In the genomic region with DNA sequence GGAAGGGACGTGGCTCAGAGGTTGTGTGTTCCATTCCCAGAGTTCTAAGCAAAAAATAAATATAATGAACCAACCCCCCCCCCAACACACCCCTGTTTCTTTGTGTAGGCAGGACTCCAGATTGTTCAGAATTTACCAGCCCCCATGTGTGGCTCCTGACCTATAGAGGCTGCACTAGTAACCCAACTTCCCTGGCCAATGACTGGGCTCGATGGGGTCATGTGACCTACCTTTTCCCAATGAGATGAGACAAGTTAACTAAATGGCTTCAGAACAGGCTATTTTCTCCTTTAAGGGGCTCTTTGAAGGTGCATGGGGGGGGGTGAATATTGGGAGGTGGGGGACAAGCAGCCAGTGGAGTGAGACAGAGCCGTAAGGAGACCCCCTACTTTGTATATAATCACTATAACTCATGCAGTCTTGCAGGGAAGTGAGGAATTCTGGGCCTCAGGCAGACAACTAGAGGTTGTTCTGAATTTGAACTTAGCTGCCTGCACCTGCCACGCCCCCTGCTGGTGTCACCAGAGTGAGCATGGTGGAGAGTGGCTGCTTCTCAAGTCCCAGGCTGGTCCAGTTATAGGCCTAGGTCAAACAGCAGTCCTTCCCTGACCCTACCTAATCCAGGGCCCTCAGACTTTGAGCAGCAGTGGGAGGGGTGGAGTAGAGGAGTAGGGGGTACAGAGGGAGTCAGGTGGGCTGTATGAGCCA, we compare ENCODE assay signal across 14 mouse cellular contexts. TPM values are rescaled to one million over a fixed set of nuclear protein-coding genes. Genes with fewer than 3 reads are reported as not detected.
A peak's percentile ranks its signal among the peaks of the same experiment; 100 is the strongest.
DNase-seq lines count a peak whose midpoint lies in the region; ATAC-seq and TF ChIP-seq lines count a peak whose summit lies in the region.
"Had no signal": no experiment of that assay in that cellular context is flagged by ENCODE, and none has a peak within 500 bp of the region (broad histone marks: within the 10 kb centered on the region; RNA-seq: fewer than 3 reads in every experiment).

No protein-coding gene starts in this region.

- H3K4me2 ChIP-seq in forebrain, embryonic 11.5 days (ENCODE audit: low read depth, low read length, severe bottlenecking): no peak overlapping the region
- H3K4me2 ChIP-seq in forebrain, embryonic 16.5 days (ENCODE audit: low read length): no peak overlapping the region
- H3K4me2 ChIP-seq in liver, embryonic 15.5 days: 0 out of 2 replicates have a peak overlapping the region, but pooled peaks have one; percentile 14
- H3K4me2 ChIP-seq in liver, embryonic 11.5 days: no peak overlapping the region
- no peak overlapping the region for H3K4me2 ChIP-seq in liver, embryonic 16.5 days (ENCODE audit: low read depth, low read length)

- peak; percentile 16 to 56 (median 40); a peak in 5 of 6 replicates for TF ChIP-seq CTCF in MEL (IDR thresholded peaks at IDR 0.05 in 2 of 3, conservative IDR thresholded peaks at IDR 0.05 in 1 of 3; ENCODE audit: control insufficient read depth in 1 of 3, insufficient read depth in 1 of 3, low read depth in 2 of 3, low read length in 3 of 3, poor library complexity in 1 of 3, severe bottlenecking in 1 of 3)

- H3K27me3 ChIP-seq in forebrain, embryonic 11.5 days (ENCODE audit: control insufficient read depth, insufficient read depth, low read length): no peaks in the 10 kb centered on the region
- no peaks in the 10 kb centered on the region for H3K27me3 ChIP-seq in forebrain, embryonic 16.5 days (replicated peaks; ENCODE audit: control insufficient read depth, insufficient read depth, low read length)
- H3K27me3 ChIP-seq in liver, embryonic 15.5 days: peaks cover 10% of the 10 kb centered on the region; the same call in 1 of the 2 replicates
- H3K27me3 ChIP-seq in liver, embryonic 11.5 days (replicated peaks; ENCODE audit: control insufficient read depth, insufficient read depth, low read length): no peaks in the 10 kb centered on the region; the same call in 1 of the 2 replicates
- peaks cover 0 to 10% of the 10 kb centered on the region in 2 experiments; a peak in 2 of 4 replicates for H3K27me3 ChIP-seq in MEL (ENCODE audit: control insufficient read depth in 1 of 2, insufficient read depth in 2 of 2, low read length in 2 of 2)
- no peaks in the 10 kb centered on the region for H3K27me3 ChIP-seq in liver, embryonic 16.5 days (ENCODE audit: control insufficient read depth, insufficient read depth, low read depth, low read length)

- H3K4me1 ChIP-seq in forebrain, embryonic 11.5 days (replicated peaks; ENCODE audit: control insufficient read depth, insufficient read depth, low read length): no peaks in the 10 kb centered on the region; the same call in 1 of the 2 replicates
- peaks cover 5% of the 10 kb centered on the region; the same call in 1 of the 2 replicates for H3K4me1 ChIP-seq in forebrain, embryonic 16.5 days (replicated peaks; ENCODE audit: control insufficient read depth, insufficient read depth, low read length)
- H3K4me1 ChIP-seq in liver, embryonic 15.5 days (replicated peaks): peaks cover 19% of the 10 kb centered on the region
- H3K4me1 ChIP-seq in liver, embryonic 11.5 days (replicated peaks; ENCODE audit: control insufficient read depth, insufficient read depth, low read length): peaks cover 3% of the 10 kb centered on the region
- H3K4me1 ChIP-seq in MEL (ENCODE audit: control insufficient read depth in 1 of 2, insufficient read depth in 2 of 2, low read length in 2 of 2): no peaks in the 10 kb centered on the region
- H3K4me1 ChIP-seq in liver, embryonic 16.5 days (ENCODE audit: control insufficient read depth, low read depth, low read length): peaks cover 3% of the 10 kb centered on the region; the same call in 1 of the 2 replicates

- no peak overlapping the region for H3K9ac ChIP-seq in forebrain, embryonic 11.5 days (ENCODE audit: low read length)
- H3K9ac ChIP-seq in forebrain, embryonic 16.5 days (replicated peaks; ENCODE audit: low read depth, low read length): no peak overlapping the region
- no peak overlapping the region for H3K9ac ChIP-seq in liver, embryonic 15.5 days
- no peak overlapping the region for H3K9ac ChIP-seq in liver, embryonic 11.5 days (ENCODE audit: low read depth, low read length)
- H3K9ac ChIP-seq in MEL (ENCODE audit: control insufficient read depth, low read depth, low read length, poor library complexity, severe bottlenecking): no peak overlapping the region
- no peak overlapping the region for H3K9ac ChIP-seq in liver, embryonic 16.5 days (ENCODE audit: low read depth, low read length)

- 63% methylated on average over 4 of the region's 4 CpGs for WGBS in forebrain, embryonic 11.5 days
- 62% methylated on average over 4 of the region's 4 CpGs for WGBS in forebrain, embryonic 16.5 days
- 53% methylated on average over 4 of the region's 4 CpGs for WGBS in liver, embryonic 15.5 days (ENCODE audit: insufficient replicate concordance)
- WGBS in liver, embryonic 11.5 days: 64% methylated on average over 4 of the region's 4 CpGs
- WGBS in liver, embryonic 16.5 days (ENCODE audit: insufficient replicate concordance): 57% methylated on average over 4 of the region's 4 CpGs

- no peaks in the 10 kb centered on the region; the same call in 1 of the 2 replicates for H3K9me3 ChIP-seq in forebrain, embryonic 11.5 days (ENCODE audit: control insufficient read depth, low read length)
- no peaks in the 10 kb centered on the region for H3K9me3 ChIP-seq in forebrain, embryonic 16.5 days (ENCODE audit: control insufficient read depth, low read length)
- H3K9me3 ChIP-seq in liver, embryonic 15.5 days (replicated peaks): no peaks in the 10 kb centered on the region
- H3K9me3 ChIP-seq in liver, embryonic 11.5 days (ENCODE audit: control insufficient read depth, low read length): no peaks in the 10 kb centered on the region
- no peaks in the 10 kb centered on the region for H3K9me3 ChIP-seq in MEL (replicated peaks; ENCODE audit: insufficient read depth, low read length)
- H3K9me3 ChIP-seq in liver, embryonic 16.5 days (replicated peaks; ENCODE audit: control insufficient read depth, low read length): no peaks in the 10 kb centered on the region
- H3K9me3 ChIP-seq: G1E had no signal

- no peak for TF ChIP-seq EP300 in MEL (IDR thresholded peaks at IDR 0.05; ENCODE audit: low read depth in 1 of 2, low read length in 2 of 2)

- no peak overlapping the region for H3K27ac ChIP-seq in forebrain, embryonic 11.5 days (ENCODE audit: low read depth, low read length)
- H3K27ac ChIP-seq in forebrain, embryonic 16.5 days (ENCODE audit: low read length): no peak overlapping the region
- H3K27ac ChIP-seq in liver, embryonic 15.5 days (replicated peaks): no peak overlapping the region
- H3K27ac ChIP-seq in liver, embryonic 11.5 days (ENCODE audit: low read depth, low read length): no peak overlapping the region
- H3K27ac ChIP-seq in MEL (ENCODE audit: control insufficient read depth, low read depth, low read length): no peak overlapping the region
- H3K27ac ChIP-seq in liver, embryonic 16.5 days (ENCODE audit: low read length): no peak overlapping the region

- no peak for DNase-seq in forebrain, embryonic 11.5 days (ENCODE audit: low spot score)
- no peak for DNase-seq in liver, embryonic 11.5 days (ENCODE audit: low spot score)
- DNase-seq in MEL (ENCODE audit: low read depth, low spot score): peak; percentile 50
- DNase-seq in urinary bladder, adult 2 months (ENCODE audit: low spot score): no peak
- DNase-seq in cerebellum, adult 9-10 months: no peak
- DNase-seq: adrenal gland, postnatal 25 days; heart, postnatal 36 days; midbrain, embryonic 14.5 days had no signal

- H3K79me2 ChIP-seq in MEL (ENCODE audit: control insufficient read depth, insufficient read depth, low read length, poor library complexity): no peaks in the 10 kb centered on the region

- no peak for TF ChIP-seq POLR2A in MEL (IDR thresholded peaks at IDR 0.05; ENCODE audit: control insufficient read depth in 1 of 2, insufficient read depth in 1 of 2, low read depth in 1 of 2, low read length in 2 of 2, poor library complexity in 1 of 2)

- TF ChIP-seq RAD21 in MEL (IDR thresholded peaks at IDR 0.05; ENCODE audit: low read depth, low read length): no peak

- peak; percentile 43; the same call in 1 of the 2 replicates for ATAC-seq in forebrain, embryonic 11.5 days (replicated peaks; ENCODE audit: low FRiP score)
- no peak for ATAC-seq in forebrain, embryonic 16.5 days
- peak; percentile 11; the same call in 1 of the 2 replicates for ATAC-seq in liver, embryonic 15.5 days (ENCODE audit: insufficient read depth)
- ATAC-seq in liver, embryonic 11.5 days (replicated peaks; ENCODE audit: low FRiP score): no peak
- ATAC-seq in liver, embryonic 16.5 days (ENCODE audit: low read depth): 0 out of 2 replicates have a peak, but pooled peaks have one; percentile 22

- no peaks in the 10 kb centered on the region for H3K36me3 ChIP-seq in forebrain, embryonic 11.5 days (ENCODE audit: control insufficient read depth, insufficient read depth, low read length)
- H3K36me3 ChIP-seq in forebrain, embryonic 16.5 days (ENCODE audit: control insufficient read depth, insufficient read depth): no peaks in the 10 kb centered on the region
- H3K36me3 ChIP-seq in liver, embryonic 15.5 days (replicated peaks): no peaks in the 10 kb centered on the region
- H3K36me3 ChIP-seq in liver, embryonic 11.5 days (ENCODE audit: control insufficient read depth, insufficient read depth, low read length): no peaks in the 10 kb centered on the region
- H3K36me3 ChIP-seq in MEL (ENCODE audit: control insufficient read depth in 1 of 2, insufficient read depth in 2 of 2, low read length in 2 of 2): no peaks in the 10 kb centered on the region
- no peaks in the 10 kb centered on the region for H3K36me3 ChIP-seq in liver, embryonic 16.5 days (ENCODE audit: control insufficient read depth, insufficient read depth)
- H3K36me3 ChIP-seq: G1E had no signal

- H3K4me3 ChIP-seq in forebrain, embryonic 11.5 days (ENCODE audit: low read depth, low read length): no peak overlapping the region
- no peak overlapping the region for H3K4me3 ChIP-seq in forebrain, embryonic 16.5 days (replicated peaks; ENCODE audit: low read length)
- no peak overlapping the region for H3K4me3 ChIP-seq in liver, embryonic 15.5 days (replicated peaks)
- H3K4me3 ChIP-seq in liver, embryonic 11.5 days (ENCODE audit: low read depth, low read length): no peak overlapping the region
- H3K4me3 ChIP-seq in MEL (ENCODE audit: control insufficient read depth in 1 of 2, insufficient read depth in 1 of 2, low read depth in 2 of 2, low read length in 2 of 2): no peak overlapping the region
- no peak overlapping the region for H3K4me3 ChIP-seq in liver, embryonic 16.5 days (ENCODE audit: low read depth, low read length)

RNA-seq across cellular contexts. Expression of gene D630003M21Rik, which starts 17.1 kb away (rescaled TPM):
- 2.7 and 2.9 TPM in 2 replicates for polyA plus RNA-seq in forebrain, embryonic 11.5 days (2014; fragmentation: Nextera tagmentation; extraction: Ambion mirVana)
- polyA plus RNA-seq in forebrain, embryonic 16.5 days (2015; fragmentation: Nextera tagmentation; extraction: Ambion mirVana): 1.8 and 2.8 TPM in 2 replicates
- 0.61 and 0.78 TPM in 2 replicates for polyA plus RNA-seq in liver, embryonic 15.5 days (2015; fragmentation: Nextera tagmentation; extraction: Ambion mirVana)
- 0.53 and 0.81 TPM in 2 replicates for polyA plus RNA-seq in liver, embryonic 11.5 days (2014; fragmentation: Nextera tagmentation; extraction: Ambion mirVana)
- not detected in 2 replicates for total RNA-seq in MEL (2012; rRNA removed)
- under 1 TPM in 1 of 2 experiments, not detected in 1; 0.10 TPM for polyA plus RNA-seq in MEL (2012; ENCODE audit: insufficient read depth in 1 of 2, insufficient read length in 2 of 2, low read depth in 1 of 2, low replicate concordance in 2 of 2, missing spikeins in 1 of 2)
- polyA plus RNA-seq in liver, embryonic 16.5 days (2015; fragmentation: Nextera tagmentation; extraction: Ambion mirVana): 0.69 and 0.78 TPM in 2 replicates
- polyA plus RNA-seq in urinary bladder, adult 2 months (2012; rRNA removed): 1.9 and 2.5 TPM in 2 replicates
- polyA plus RNA-seq: G1E had no signal

RNA-seq across cellular contexts. Expression of gene Bpi, which starts 46.0 kb away (rescaled TPM):
- not detected in 2 replicates for polyA plus RNA-seq in forebrain, embryonic 11.5 days (2014; fragmentation: Nextera tagmentation; extraction: Ambion mirVana)
- polyA plus RNA-seq in forebrain, embryonic 16.5 days (2015; fragmentation: Nextera tagmentation; extraction: Ambion mirVana): not detected in 2 replicates
- polyA plus RNA-seq in liver, embryonic 15.5 days (2015; fragmentation: Nextera tagmentation; extraction: Ambion mirVana): not detected in 2 replicates
- not detected in 2 replicates for polyA plus RNA-seq in liver, embryonic 11.5 days (2014; fragmentation: Nextera tagmentation; extraction: Ambion mirVana)
- total RNA-seq in MEL (2012; rRNA removed): not detected in 2 replicates
- polyA plus RNA-seq in MEL (2012; ENCODE audit: insufficient read depth in 1 of 2, insufficient read length in 2 of 2, low read depth in 1 of 2, low replicate concordance in 2 of 2, missing spikeins in 1 of 2): under 1 TPM in 1 of 2 experiments, not detected in 1; 0.10 TPM
- not detected in 2 replicates for polyA plus RNA-seq in liver, embryonic 16.5 days (2015; fragmentation: Nextera tagmentation; extraction: Ambion mirVana)
- not detected in 2 replicates for polyA plus RNA-seq in urinary bladder, adult 2 months (2012; rRNA removed)
- total RNA-seq: adrenal gland, postnatal 25 days; G1E; heart, postnatal 36 days; left cerebral cortex, postnatal 36 days had no signal
- polyA plus RNA-seq: G1E; midbrain, embryonic 14.5 days; stomach, embryonic 16.5 days had no signal

Comparison
In these comparisons a context has a peak if more than half of its experiments do, and no peak if none do; other contexts are left out.
1. ATAC-seq: peak in forebrain, embryonic 11.5 days (single experiment), liver, embryonic 15.5 days (single experiment) and liver, embryonic 16.5 days (single experiment); none in forebrain, embryonic 16.5 days (single experiment) and liver, embryonic 11.5 days (single experiment).